Mouse (Mus musculus): ENCODE measurements at regions not wholly inside any gene's neighbourhood (a gene's known extent, or its start where the extent isn't known, plus 50 kb on each side); places are given as distances from the start of the nearest gene placed in this dataset.

DNA sequence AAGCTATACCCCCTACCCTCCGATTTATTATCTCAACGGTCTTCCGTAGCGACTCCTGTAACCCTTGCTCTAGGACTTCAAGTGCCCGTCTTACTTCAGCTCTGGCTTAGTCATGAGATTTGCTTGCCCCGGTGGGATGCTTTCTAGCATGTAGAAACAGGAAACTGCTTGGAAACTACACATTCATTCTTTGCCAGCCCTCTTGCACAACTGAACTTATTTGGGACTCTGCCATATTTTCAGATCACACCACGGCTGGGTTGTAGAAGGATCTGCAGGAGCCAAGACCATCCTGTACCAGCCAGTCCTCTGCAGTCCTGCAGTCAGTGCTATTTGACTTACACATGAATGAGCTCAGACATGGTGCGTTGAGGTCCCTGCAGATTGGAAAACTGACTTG, 110.9 kb upstream of the Habp2 start:
- DNase-seq (ENCODE audit: low spot score in 2 of 2) = no peak

DNA sequence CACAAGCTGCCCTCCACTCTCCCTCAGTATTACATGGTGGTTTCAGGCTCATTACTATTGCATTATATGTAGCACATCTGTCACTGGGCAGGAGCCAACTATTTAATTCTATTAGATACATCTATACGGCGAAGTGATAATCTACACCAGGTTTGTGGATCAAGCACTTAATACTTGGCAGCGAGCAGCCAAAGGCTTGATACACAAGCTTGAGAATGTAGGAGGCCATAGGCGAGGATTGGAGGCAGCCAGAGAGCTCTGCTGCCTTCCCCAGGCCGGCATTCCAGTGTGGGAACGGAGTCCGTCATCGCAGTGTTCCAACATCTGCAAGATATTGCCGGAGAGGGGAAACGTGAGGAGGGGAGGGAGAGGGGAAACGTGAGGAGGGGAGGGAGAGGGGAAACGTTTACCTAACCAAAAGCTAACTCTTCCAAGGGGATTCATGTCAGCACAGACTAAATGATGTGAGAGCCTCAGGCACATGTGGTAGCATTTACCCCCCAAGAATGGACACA, 109.6 kb upstream of the Habp2 start:
- no peak for DNase-seq (ENCODE audit: low spot score in 2 of 2)

- DNase-seq (ENCODE audit: low spot score in 2 of 2) = no peak
Measured at GRCm38 (mm10) chr19:56185756-56186155, 101.2 kb upstream of the Habp2 start.

- DNase-seq (ENCODE audit: low spot score in 2 of 2) = no peak
Measured at GRCm38 (mm10) chr19:56189185-56189584, 97.8 kb upstream of the Habp2 start.

DNA sequence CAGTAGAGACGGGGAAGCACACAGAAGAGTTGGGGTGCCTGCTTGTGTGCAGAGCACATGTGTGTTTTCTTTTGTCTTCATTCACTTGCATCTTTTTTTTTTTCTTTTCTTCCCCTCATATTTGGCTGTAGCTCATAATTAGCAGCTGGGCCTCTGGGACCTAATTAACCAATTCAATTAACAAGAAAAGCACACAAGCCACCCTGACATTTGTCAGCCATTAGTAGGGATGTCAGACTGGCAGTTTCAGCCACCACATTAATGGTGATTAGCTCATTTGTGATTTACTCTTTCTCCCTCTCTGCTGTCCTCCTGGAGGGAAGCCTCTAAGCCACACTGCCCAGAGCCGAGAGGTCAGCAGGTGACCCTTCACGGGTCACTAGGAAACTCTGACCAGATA, 96.7 kb upstream of the Habp2 start:
- no peak for DNase-seq (ENCODE audit: low spot score in 2 of 2)

GRCm38 (mm10) chr19:56198474-56199236, 88.3 kb upstream of the Habp2 start:
- DNase-seq (ENCODE audit: low spot score in 2 of 2) = no peak

GRCm38 (mm10) chr19:56199401-56200150, 87.4 kb upstream of the Habp2 start:
- DNase-seq (ENCODE audit: low spot score in 2 of 2) = no peak

GRCm38 (mm10) chr19:56201007-56201682, 85.8 kb upstream of the Habp2 start:
- no peak for DNase-seq (ENCODE audit: low spot score in 2 of 2)

- DNase-seq (ENCODE audit: low spot score in 2 of 2) = no peak
Measured at GRCm38 (mm10) chr19:56201738-56202480, 85.0 kb upstream of the Habp2 start.

DNA sequence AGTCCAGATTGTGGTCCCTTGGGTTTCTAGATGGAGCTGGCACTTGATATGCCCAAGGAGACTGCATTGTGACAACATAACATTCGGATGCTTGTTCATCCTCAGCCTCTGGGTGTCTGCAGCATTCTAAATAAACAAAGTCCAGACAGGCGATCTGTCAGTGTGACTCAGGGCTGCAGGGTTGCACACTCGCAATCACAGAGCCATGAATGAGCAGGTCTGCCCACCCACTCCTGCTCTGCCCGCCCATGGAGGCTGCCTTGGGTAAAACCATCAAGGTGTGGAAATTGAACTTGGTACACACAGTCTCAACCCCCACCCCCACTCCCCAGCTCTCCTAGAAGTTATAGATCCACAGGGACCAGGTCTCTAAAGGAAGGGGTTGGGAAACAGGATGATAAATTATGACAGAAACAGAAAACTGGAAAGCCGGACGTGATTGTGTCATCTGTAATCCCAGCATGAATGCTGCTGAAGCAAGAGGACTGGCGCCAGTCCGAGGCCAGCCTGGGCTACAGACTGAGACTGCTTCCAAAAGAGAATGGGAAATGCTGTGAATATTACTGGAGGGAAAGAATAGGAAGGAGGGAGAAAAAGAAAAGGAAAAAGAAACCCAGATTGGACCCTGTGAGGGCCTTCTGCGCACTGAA, 84.3 kb upstream of the Habp2 start:
- no peak for DNase-seq (ENCODE audit: low spot score in 2 of 2)

DNA sequence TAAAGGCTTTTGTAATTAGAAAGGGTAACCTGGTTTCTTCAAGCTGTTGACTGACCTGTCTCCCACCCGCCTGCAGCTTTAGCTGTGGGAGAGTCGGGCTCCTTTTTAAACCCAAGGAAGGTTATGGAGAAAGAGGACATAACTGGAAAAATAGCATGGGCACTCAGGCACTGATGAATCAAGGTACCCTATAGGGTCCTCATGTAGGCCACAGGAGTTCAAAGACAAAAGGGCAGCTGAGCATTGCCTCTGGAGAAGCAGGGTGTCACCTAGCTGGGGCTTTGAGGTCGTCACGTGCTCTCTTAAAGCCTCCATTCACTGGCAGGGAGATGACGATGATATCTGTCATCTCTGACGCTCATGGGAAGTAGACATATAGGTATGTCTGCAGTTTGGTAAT, 68.4 kb upstream of the Habp2 start:
- DNase-seq (ENCODE audit: low spot score in 2 of 2) = no peak

DNA sequence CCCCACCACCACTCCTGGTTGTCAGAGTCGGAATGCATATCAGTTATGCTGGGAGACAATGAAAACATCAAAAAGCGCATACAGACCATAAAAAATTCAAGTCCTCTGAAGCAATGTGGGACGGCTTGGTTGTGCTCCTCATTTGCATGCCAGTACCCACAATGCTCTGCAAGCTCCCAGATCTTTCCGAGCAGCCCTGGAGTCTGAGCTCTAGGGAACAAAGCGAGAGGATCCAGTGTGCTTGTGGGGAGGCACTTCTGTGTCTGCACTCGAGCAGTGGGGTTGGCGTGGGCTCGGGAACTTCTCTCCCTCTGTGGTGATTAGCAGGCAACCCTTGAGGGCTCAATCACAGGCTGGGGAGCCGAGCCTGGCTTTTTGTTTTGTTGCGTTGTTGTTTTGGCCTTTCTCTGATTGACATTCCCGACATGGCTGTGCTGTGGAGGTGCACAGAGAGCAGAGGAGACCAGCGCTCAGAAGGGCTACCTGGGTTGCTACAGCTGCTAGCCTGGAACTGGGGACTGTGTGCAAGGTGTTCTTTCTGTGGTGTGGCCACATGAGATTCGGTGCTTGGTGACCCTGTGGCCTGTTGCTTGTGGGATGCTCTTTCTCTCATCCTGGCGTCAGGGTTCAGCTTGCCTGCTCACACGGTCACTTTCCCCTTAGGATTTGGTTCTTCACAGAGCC, 66.1 kb upstream of the Habp2 start:
- DNase-seq (ENCODE audit: low spot score in 2 of 2) = no peak

DNA sequence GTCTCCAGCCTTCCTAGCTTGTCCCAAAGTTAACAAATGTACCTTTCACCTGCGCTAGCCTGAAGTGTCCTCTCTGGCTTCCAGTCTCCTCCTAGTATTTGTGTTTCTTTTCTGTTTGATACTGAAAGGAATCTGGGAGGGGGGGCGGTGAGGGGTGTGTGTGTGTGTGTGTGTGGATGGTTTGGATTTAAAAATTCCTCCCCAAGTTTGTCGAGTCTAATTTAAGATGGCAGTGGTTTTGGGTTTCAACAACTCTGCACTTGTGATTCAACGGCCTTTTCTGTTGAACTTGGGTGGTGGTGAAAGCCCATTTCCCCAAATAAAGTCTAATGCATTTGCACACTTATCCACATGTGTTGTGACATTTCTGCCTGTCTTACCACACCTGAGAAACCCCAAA, 64.4 kb upstream of the Habp2 start:
- DNase-seq (ENCODE audit: low spot score in 2 of 2) = no peak

DNA sequence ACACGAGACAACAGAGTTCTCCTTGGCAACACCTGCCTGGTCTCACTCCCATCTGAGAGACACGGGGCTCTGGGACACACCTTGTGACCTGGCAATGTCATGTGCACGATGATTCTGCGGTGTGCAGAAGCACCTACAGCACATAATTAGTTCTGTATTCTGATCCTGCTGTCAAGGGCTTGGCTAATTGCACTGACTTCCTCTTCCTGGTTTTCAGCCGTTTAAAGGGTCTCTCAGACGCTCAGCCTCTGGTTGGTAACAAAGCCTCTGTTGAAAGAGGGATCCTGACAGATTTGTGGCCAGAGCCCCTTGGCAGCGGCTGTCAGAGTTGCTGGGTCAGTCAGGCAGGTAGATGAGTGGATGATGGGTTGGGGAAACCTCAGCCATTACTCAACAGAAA, 61.9 kb upstream of the Habp2 start:
- no peak for DNase-seq (ENCODE audit: low spot score in 2 of 2)

DNA sequence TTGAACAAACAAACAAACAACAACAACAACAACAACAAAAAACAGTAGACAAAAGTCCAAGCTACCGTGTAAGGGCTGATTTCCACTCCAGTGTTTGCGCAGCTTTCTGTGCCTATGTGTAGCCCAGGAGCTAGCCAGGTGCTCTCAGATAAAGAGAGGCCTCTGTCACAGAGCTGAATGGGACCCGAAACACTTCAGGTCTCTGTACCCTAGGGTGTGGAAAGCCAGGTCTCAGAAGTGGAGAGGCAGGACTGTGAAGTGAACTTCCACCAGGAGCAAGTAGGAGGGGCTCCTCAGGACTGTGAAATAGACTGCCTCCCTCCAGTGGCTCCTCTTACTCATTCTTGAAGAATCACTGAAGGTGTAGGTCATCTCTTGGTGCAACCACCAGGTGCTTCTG, 61.4 kb upstream of the Habp2 start:
- DNase-seq (ENCODE audit: low spot score in 2 of 2) = no peak

DNA sequence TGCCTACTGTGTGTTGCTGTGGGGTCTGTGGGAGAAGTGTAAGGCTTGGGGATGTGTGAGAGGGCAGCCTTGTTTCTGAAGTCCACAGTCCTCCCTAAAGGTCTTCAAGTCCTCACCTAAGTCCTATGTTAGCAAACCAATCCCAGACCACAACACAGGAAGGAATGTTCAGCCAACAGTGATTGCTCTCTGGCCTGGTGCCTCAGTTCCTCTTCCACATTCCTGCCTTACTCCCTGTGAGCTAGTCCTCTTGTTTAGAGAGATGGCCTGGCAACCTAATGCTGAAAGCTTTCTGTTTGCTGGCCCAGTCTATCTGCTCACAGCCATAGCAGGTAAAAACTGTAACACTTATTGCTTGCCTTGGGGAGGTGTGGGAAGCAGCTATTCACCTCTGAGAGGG, 58.4 kb upstream of the Habp2 start:
- no peak for DNase-seq (ENCODE audit: low spot score in 2 of 2)

DNA sequence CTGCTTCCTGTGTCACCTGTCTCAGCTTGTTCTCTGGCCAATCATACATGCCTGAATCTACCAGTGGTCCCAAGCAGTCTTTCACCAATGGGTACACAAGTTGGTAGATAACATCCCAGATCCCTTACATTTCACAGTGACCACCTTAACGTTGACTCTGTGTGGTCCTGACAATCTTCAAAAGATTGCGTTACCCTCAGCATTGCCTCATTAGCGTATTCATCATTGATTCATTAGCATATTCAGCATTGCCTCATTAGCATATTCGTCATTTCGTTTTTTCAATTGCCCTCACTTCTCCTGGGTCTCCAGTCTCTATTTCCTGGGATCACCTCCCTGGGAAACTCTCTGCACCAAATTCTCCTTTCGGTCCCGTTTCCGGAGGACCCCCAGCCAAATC, 55.5 kb upstream of the Habp2 start:
- DNase-seq (ENCODE audit: low spot score in 2 of 2) = no peak

DNA sequence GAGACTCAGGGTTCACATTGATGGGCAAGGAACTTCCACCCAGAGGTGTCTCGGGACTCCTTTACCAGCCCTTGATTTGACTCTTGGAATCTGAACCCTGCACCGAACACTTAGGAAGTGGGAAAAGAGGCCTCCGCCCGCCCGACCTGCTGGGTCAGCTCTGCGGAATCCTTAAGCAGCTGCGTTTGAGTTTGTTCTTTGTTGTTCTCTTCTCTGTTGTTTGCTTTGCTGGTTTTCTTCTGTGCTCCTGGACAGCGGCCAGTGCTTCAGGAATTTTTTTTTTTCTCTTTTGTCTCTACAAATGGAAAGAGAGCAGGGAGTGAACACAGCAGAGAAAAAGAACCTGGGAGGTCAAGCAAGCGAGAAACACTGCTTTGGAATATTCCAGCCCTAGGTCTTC, 55.1 kb upstream of the Habp2 start:
- no peak for DNase-seq (ENCODE audit: low spot score in 2 of 2)

DNA sequence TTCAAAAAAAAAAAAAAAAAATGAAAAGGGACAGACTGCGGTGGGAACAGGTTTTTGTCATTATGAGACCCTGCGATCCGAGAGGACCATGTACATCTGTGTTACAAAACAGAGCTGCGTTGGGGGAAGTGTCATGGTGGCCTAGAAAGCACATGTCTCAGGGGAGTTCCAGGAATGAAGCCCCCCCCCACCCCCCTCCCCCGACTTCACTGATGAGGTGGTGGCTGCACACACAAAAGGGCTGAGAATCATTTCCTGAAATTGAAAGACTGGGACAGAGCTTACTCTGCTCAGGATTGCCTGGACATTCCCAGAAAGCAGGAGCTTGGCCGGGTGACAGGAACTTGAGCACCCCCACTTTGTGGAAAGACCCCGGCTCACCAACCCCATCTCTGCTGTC, 54.7 kb upstream of the Habp2 start:
- DNase-seq (ENCODE audit: low spot score in 2 of 2) = no peak

DNA sequence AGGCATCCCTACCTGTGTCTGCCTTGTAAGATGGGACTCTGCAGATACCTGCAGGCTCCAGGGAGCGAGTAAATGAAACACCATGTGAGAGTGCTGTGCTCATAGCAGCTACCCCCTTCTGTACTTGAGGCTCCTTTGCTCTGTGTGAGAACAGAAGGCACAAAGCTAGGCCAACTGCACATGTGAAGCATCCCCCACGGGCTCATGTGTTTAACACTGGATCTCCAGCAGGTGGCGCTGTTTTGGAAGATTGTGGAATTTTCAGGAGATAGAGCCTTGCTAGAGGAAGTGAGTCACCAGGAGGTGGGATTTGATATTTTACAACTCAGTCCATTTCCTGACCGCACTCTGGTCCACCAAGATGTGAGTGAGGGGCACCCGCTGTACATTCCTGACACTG, 54.0 kb upstream of the Habp2 start:
- no peak for DNase-seq (ENCODE audit: low spot score in 2 of 2)

GRCm38 (mm10) chr19:56235040-56235439, 51.9 kb upstream of the Habp2 start:
- no peak for DNase-seq (ENCODE audit: low spot score in 2 of 2)
